Mouse (Mus musculus) gastrocnemius, adult 2 months (tissue): ENCODE measurements around the gene Crocc2. TPM values are rescaled to one million over a fixed set of nuclear protein-coding genes. Genes with fewer than 3 reads are reported as not detected.

Experiments used
- DNase-seq: peaks from one replicate; pipeline ENCODE4 v3.0.0; 2022
- H3K27ac ChIP-seq: fragments of 200-600 bp; 2 replicates; pipeline ENCODE4 v1.8.1; 2022; ENCODE audit warnings: mild to moderate bottlenecking
- H3K4me3 ChIP-seq: fragments of 200-600 bp; 2 replicates; pipeline ENCODE4 v1.8.1; 2022; ENCODE audit warnings: mild to moderate bottlenecking, moderate library complexity
- CTCF ChIP-seq: fragments of 200-600 bp; IDR thresholded peaks from 2 replicates; pipeline ENCODE4 v1.8.1; 2022; ENCODE audit warnings: antibody characterized with exemption, mild to moderate bottlenecking, moderate library complexity
- intact Hi-C: fragments of 180-260 bp; cut with DNase I; formaldehyde crosslinking; loops from one replicate; pipeline ENCODE4 v1.15.1; 2025
- total RNA-seq, 2 experiments: library from RNA; stranded (reverse); gene quantifications; 2 replicates each; pipeline ENCODE4 v1.2.3; 2021

Gene Crocc2
- total RNA-seq, 2 experiments from 2014 or later = not detected

GRCm38 (mm10) chr1:93144176-93144575, 24.3 kb upstream of the Crocc2 start:
- no peak overlapping the region for H3K27ac ChIP-seq
- DNase-seq = no peak

DNA sequence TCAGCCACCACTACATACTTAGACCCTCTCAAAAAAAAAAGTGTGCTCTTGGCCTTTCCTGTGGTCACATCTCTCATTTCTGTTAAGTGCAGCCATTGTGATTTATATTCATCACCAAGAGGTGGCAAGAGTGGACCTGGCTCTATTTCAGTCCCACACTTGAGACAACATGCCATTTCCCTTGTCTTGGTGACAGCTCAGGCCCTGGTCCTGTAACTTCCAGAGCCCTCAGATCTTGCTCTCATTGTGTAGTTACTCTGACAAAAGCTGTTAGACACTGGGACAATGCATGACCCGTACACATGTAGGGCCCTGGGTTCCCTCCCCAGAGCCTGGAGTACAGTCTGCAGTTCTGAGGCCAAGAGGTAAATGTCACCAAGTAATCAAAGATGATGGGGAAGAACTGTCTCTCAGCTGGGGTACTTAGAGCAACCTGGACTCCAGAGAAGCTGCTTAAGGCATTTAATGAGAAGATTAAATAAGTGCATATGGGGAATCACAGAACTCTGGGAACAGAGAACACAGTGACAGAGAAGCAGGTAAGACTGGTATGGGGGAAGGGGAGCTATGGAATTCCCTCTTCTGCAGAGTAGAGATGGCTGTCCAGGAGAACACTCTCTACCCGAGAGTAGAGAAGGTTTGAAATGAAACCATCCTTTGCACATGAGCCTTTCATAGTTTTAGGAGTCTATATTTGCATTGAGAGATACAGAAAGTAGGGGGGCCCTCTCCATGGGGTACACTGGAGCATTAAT, 17.4 kb upstream of the Crocc2 start:
- no peak overlapping the region for H3K4me3 ChIP-seq
- intact Hi-C loops = no loop called here
- no peak for DNase-seq
- no peak for TF ChIP-seq CTCF
- no peak overlapping the region for H3K27ac ChIP-seq

More at GRCm38 (mm10) chr1:93144176-93144575, 24.3 kb upstream of the Crocc2 start:
- TF ChIP-seq CTCF = no peak
- no peak overlapping the region for H3K4me3 ChIP-seq
- intact Hi-C loops = no loop called here

DNA sequence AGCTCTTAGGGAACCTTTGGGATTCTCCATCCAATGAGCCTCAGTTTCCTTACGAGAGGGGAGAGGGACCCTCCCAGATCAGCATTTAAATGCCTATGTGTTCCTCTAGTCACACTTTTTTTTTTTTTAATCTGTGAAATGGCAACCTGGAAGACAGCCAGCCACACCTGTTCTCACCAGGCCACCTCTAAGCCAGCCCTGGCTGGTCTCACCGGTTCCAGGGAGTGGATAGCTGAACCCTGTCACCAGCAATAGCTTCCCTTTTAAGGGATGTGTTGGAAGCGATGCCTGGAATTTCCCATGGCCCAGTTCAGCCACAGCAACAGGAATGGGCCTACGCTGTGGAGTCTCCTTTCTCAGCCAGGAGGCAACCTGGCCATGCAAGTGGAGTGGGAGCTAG, 11.0 kb upstream of the Crocc2 start:
- H3K27ac ChIP-seq = no peak overlapping the region
- H3K4me3 ChIP-seq = no peak overlapping the region
- TF ChIP-seq CTCF = no peak
- no peak for DNase-seq
- intact Hi-C loops = no loop called here

- TF ChIP-seq CTCF = no peak
- intact Hi-C loops = no loop called here
- no peak for DNase-seq
- H3K27ac ChIP-seq = no peak overlapping the region
- H3K4me3 ChIP-seq = no peak overlapping the region
Measured at GRCm38 (mm10) chr1:93158916-93159315, 9.6 kb upstream of the Crocc2 start.

DNA sequence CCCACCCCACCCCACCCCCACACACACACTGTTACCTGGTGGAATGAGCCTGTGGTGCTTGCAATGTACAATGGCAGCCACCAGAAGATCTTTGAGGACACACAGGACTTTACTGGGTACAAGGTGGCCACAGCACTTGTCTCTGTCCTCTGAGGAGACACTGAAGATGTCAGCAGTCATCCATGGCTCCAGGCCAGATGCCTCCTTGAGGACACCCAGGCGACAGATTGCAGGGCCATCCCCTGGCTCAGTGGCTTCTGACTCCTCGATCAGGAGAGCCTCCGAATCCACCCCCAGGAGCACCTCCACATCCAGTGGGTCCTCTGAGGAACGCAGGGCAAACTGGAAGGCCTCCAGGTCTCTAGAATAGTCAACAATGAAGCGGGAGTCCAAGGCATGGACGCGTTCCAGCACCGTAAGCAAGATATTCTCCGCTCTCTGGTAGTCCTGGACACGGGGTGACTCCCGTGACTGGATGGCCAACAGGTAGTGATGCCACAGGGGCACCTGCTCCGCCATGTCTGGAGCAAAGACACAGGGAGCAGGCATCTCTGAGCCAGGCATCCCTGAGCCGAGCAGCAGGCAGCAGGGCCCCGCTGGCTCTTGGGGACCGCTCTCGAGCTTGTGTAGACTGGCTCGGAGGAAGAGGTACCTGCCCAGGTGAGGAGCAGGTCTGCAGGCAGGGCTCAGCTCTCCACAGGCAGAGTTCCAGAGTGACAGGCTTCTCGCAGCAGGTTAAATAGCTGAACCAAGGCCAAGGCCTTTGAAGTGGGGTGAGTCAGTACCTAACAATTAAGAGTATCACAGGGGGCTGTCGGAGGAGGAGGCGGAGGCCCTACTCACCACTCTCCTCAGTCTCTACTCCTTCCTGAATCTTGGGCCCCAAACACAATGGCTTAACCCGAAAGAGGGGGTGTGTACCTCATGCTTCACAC, 8.7 kb upstream of the Crocc2 start:
- TF ChIP-seq CTCF = no peak
- no peak for DNase-seq
- no peak overlapping the region for H3K27ac ChIP-seq
- intact Hi-C loops = no loop called here
- H3K4me3 ChIP-seq = no peak overlapping the region

GRCm38 (mm10) chr1:93160501-93161133, 7.9 kb upstream of the Crocc2 start, which contains the start of gene 2310007B03Rik:
TSS of gene 2310007B03Rik (minus strand) at chr1:93160948.
- no peak for TF ChIP-seq CTCF
- intact Hi-C loops = no loop called here
- no peak for DNase-seq
- no peak within 1 kb of the TSS for H3K4me3 ChIP-seq
- no peak within 1 kb of the TSS for H3K27ac ChIP-seq

GRCm38 (mm10) chr1:93161350-93161749, 7.2 kb upstream of the Crocc2 start:
- intact Hi-C loops = no loop called here
- no peak for TF ChIP-seq CTCF
- no peak overlapping the region for H3K27ac ChIP-seq
- H3K4me3 ChIP-seq = no peak overlapping the region
- no peak for DNase-seq

DNA sequence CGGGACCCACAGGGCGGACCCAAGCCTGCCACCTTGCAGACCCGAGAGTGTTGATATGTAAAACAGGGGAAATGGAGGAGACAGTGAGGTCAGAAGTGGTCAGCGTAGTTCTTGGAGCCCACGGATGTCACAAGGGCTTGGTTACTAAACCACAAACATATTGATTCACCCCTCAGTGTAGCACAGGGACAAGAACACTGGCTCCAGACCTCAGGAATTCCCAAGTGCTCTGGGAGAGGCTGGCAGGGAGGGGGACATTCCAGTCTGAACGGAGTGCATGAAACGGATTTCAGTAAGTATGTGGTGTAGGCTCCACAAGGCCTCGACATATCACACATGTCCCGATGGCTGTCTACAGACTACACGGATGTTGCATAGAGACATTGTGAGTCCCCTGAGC, 6.6 kb upstream of the Crocc2 start:
- DNase-seq = no peak
- H3K27ac ChIP-seq = no peak overlapping the region
- intact Hi-C loops = no loop called here

DNA sequence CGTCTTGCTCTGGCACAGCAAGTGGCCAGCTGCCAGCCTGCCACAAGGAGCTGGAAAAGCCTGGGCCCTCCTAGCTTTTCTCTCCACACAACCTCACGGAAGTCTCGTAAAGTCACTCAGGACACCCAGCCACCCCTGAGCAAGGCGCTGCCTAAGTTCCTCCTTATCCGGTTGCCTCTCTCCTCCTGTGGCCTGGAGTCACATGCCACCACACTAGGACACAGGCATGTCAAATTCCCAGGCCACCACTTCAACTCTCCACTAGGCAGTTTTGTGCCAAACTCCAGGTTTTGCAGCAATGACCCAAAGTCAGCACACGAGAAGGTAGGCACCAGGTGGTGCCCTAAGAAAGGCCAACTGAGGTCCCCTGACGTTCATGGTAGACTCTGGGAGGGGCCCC, 5.9 kb upstream of the Crocc2 start:
- no peak overlapping the region for H3K4me3 ChIP-seq
- no peak for DNase-seq
- TF ChIP-seq CTCF = no peak
- H3K27ac ChIP-seq = no peak overlapping the region
- intact Hi-C loops = no loop called here

More for the DNA sequence above, 6.6 kb upstream of the Crocc2 start:
- H3K4me3 ChIP-seq = no peak overlapping the region
- TF ChIP-seq CTCF = no peak

DNA sequence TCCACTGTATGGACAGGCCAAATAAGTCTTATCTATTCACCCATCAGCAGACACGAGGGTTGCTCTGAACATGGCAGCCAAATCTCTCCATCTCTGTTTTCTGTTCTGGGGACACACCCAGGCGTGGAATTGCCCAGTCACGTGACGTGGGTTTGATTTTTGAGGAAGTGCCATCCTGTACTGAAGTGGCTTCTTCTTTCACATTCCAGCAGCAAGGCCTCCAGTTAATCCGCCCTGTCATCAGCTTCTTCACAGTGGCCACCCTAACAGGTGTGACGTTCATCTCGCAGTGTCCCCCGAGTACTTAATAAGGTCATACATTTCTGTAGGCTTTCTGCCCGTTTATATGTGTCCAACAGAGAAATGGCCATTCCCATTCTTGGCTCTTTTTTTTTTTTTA, 3.1 kb upstream of the Crocc2 start:
- no peak overlapping the region for H3K27ac ChIP-seq
- TF ChIP-seq CTCF = no peak

DNA sequence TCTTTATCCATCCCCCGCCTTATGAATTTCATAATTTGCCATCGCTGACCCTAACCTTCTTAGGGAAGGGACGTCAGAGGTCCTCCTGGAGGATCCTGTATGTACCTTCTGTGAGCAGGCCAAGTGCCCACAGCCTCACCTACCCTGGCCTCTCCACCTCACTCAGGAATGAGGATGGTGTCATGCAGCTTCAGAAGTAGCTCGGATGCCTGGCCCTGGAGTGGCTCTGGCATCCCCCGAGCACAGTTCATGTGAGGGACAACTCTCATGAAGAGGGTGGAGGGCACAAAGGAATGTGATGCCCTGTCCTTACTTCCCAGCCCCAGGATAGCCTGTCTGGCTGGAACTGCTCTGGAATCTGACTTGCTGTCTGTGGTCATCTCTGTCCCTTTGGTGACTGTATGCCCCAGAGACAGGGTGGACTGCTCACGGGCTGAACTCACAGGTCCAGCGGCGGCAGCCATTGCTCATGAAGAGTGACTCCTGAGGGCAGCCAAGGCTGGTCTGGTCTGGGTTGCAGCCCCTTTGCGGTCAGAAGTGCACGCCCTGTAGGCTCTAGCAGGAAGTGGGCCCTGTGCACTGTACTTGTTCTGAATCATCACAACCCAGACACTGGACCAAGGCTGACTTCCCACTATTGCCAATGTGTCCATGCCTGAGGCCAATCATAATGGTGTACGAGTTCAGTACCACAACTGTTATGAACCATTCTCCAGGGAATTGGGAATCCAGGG, 2.0 kb upstream of the Crocc2 start:
- intact Hi-C loops = no loop called here
- no peak for TF ChIP-seq CTCF
- no peak overlapping the region for H3K27ac ChIP-seq
- no peak for DNase-seq
- no peak overlapping the region for H3K4me3 ChIP-seq

More for the DNA sequence above, 3.1 kb upstream of the Crocc2 start:
- H3K4me3 ChIP-seq = no peak overlapping the region
- DNase-seq = no peak
- intact Hi-C loops = no loop called here

DNA sequence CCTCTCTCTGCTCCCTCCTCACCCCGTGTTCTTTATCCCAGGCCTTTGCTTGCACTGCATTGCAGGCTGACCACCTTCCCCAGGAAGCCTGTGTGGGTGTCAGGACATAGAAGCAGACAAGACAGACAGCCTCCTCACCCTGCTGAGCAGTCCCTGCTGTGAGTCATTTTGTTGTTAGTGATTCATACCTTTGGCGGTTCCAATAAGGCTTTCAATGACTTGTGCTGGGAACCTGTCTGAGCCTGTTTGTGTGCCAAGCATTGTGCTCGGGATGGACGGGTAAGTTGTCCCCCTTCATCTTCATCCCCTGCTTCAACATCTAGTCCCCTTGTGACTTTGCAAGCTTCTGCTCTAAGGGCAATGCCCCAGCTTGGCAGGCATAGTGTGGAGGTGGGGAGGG, 5.1 kb downstream of the Crocc2 start:
- intact Hi-C loops = loop anchor here (1.0 to 10.0 kb wide), 3 partner anchors 131 to 333 kb away; partner anchors contain the start of genes Mterf4 and Pask
- H3K4me3 ChIP-seq = no peak overlapping the region
- peak; percentile 5 for DNase-seq
- no peak overlapping the region for H3K27ac ChIP-seq
- TF ChIP-seq CTCF = no peak
